Mouse (Mus musculus) erythroblast, embryonic 14.5 days (primary cell): ENCODE data around the gene Lmf2.

Experiments used
- GATA1 ChIP-seq: IDR thresholded peaks from 2 replicates; pipeline ENCODE4 v1.6.1; 2012; ENCODE audit warnings: low read length, inconsistent platforms, mixed read lengths
- TAL1 ChIP-seq: IDR thresholded peaks from 3 replicates; pipeline ENCODE4 v1.6.1; 2012; ENCODE audit warnings: low read length, inconsistent platforms, mixed read lengths

DNA sequence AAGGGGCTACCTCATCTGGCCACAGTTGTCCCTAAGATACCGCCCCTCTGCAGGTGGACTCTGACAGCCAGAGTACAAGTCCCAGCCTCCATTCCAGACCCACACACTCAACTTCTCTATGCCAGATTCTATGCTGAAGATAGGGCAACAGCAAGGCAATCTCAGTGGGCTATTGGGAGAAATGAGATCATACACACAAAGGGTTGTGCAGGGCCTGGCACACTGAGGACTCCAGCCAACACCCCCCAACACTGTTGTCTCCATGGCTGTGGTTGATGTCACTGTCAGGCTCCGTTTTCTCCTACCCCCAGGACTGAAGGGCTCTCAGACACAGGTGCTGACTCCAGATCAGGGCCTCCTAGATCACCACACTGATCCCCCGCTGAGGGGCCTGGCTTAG lies 41.4 kb downstream of the Lmf2 start:
- TF ChIP-seq GATA1 (no peak), TAL1 (no peak)
